Mouse (Mus musculus): ENCODE results near the gene Eya3. TPM values are rescaled to one million over a fixed set of nuclear protein-coding genes. Genes with fewer than 3 reads are reported as not detected.
"Not testable (repeated sequence)": the region's sequence is repeated elsewhere in the genome, so short reads cannot be mapped to it uniquely, and the experiment has no call there.

The Eya3 gene
- total RNA-seq (2021): 10 to 100 TPM; 21.2 to 25.8 TPM
- long read RNA-seq, experiment 1, full-length matches to known transcripts: 2 of 4 reads
- long read RNA-seq, experiment 1, partial matches to known transcripts: 0 of 4 reads
- long read RNA-seq, experiment 1, other reads (novel, unspliced or antisense): 2 of 4 reads
- long read RNA-seq, experiment 2, full-length matches to known transcripts: 1 of 2 reads
- long read RNA-seq, experiment 2, partial matches to known transcripts: 0 of 2 reads
- long read RNA-seq, experiment 2, other reads (novel, unspliced or antisense): 1 of 2 reads

DNA sequence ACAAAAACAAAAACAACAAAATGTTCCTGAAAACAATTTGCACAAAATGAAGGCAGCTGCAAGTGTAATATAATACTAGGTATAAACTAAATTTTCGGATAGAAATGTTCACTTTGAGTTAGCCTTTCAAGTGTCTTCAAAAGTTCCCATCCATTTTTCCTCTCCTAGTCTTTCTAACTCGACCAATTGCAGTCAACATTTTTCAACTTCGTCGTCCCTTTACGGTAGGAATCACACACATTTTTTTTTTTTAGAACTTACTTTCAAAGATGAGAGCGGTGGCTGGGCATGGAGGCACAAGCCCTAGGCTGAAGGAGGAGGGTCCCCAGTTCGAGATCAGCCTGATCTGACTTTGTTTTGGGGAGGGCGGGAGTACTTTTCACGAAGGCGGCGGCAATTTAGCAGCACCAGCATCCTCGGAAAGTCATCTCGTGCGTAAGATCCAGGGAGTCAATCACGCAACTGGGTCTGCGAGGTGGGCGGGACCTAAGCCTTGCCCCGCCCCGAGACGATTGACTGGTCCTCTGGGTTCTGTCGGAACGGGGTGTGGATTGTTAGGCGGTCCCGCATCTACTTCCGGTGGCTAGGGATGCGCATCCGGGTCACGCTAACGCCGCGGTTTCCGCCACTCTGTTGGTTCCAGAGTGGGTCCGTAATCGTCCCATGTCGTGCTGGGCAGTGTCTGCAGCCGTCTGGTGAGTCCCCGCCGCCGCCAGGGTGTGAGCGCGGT is at the start of gene Eya3:
Gene Eya3, plus strand, starts transcription at position 527 of the 730 bp plus-strand sequence.
- peak; percentile 88 to 96 for DNase-seq (ENCODE audit: low spot score in 2 of 2)

DNA sequence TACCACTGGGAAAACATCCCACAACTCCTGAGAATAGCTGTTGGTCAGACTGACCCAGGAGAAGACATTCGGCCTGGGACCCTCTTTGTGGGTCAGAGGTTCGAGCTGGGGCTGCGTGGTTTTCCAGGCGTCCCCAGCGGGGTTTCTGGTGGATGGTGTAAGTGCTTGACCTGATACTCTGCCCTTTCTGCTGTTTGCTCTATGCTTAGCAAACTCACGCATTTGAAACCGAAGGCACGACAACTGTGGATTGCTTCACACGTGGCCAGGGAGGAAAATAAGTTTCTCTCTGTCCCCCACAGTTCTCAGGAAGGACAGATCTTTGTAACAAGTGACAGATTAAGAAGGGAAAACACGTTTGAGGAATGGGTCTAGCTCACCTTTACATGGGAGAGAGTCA is 48.1 kb upstream of the Eya3 start:
- no peak for DNase-seq (ENCODE audit: low spot score in 2 of 2)

DNA sequence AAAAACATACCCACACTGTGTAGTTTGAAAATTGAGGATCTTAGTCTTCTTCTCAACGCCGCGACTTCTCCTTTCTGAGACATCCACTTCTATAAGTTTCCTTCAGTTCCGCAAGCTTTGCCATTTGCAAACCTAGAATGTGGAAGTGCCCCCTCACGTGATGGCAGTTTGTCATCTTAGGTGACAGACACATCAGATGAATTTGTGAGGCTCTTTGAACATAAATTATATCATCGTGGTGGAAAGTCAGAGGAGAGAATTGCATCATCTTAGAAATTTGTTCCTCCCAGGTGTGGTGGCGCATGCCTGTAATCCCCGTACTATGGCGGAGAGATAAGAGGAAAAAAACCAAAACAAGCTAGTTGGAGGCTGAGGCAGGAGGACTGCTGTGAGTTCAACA is 45.8 kb upstream of the Eya3 start:
- DNase-seq (ENCODE audit: low spot score in 2 of 2): peak in 1 of 2 experiments; percentile 20

DNA sequence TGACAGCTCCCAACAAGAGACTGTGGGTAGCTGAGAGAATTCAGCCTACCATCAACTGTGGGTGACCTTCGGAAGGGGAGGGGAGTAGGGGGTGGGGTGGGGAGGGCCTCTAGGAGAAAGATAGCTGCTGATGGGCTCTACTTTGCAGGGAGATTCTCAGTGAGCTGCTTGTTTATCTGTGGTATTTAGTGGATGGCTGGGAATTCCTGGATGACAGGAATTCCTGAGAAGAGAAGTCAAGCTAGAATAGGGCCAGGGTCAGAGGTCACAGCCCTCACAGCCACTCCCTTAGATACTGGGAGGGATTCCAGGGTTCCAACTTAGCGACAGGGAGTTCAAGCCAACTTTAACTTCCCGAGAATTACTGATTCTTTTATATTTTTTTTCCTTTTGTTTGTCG is 44.6 kb upstream of the Eya3 start:
- no peak for DNase-seq (ENCODE audit: low spot score in 2 of 2)

DNA sequence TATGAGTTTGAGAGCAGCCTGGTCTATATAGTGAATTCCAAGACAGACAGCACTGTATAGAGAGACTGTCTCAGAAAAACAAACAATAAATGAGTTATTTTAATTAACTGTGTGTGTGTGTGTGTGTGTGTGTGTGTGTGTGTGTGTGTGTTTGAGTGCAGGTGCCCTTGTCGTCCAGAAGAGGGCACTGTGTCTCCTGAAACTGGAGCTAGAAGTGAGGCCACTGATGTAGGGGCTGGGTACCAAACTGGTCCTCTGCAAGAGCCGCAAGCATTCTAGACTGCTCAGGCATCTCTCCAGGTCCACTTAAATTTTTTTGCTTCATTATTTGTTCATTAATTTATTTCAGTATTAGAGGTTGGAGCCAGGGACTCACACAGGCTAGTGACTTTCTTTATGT is 39.9 kb upstream of the Eya3 start:
- DNase-seq (ENCODE audit: low spot score in 2 of 2): no peak

DNA sequence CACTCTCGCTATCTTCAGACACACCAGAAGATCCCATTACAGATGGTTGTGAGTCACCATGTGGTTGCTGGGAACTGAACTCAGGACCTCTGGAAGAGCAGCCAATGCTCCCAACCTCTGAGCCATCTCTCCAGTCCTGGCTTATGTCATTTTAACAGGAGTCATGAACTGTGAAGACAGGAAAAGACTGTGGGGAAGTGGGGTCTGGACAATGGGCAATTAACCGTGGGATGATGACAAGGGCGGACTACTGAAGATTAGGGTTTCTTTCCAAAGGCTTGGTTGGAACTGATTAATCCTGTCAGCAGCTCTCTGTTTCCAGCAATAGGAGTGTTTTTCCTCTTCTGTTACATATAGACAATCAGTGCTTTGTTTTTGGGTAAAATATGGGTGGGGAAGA is 39.0 kb upstream of the Eya3 start:
- DNase-seq (ENCODE audit: low spot score in 2 of 2): no peak

DNA sequence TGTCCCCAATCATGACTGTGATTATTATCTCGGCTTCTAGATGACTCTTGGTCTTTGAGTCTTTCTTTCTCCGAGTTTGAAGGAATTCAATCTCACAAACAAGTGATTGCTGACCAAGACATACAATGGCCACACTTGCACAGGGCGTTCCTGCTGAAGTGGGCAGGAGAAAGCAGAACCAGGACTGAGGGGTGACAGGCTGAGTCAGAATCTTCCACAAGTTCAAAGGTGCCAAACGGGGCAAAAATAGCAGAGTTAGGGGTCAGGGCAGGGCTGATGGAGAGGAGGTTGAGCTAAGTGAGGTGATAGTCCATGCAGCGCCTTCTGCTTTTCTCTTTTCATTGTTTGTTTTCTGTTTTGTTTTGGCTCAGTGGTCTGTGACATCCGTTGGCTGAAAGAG is 38.3 kb upstream of the Eya3 start:
- no peak for DNase-seq (ENCODE audit: low spot score in 2 of 2)

DNA sequence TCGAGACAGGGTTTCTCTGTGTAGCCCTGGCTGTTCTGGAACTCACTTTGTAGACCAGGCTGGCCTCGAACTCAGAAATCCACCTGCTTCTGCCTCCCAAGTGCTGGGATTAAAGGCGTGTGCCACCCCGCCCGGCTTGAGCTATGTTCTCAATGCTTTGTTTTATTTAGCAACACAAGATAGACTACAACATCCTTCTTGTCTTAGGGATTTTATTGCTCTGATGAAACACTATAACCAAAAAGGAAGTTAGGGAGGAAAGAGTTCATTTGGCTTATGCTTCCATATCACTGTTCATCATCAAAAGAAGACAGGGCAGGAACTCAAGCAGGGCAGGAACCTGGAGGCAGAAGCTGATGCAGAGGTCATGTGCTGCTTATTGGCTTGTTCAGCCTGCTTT is 37.5 kb upstream of the Eya3 start:
- not testable (repeated sequence) for DNase-seq (ENCODE audit: low spot score in 2 of 2)

DNA sequence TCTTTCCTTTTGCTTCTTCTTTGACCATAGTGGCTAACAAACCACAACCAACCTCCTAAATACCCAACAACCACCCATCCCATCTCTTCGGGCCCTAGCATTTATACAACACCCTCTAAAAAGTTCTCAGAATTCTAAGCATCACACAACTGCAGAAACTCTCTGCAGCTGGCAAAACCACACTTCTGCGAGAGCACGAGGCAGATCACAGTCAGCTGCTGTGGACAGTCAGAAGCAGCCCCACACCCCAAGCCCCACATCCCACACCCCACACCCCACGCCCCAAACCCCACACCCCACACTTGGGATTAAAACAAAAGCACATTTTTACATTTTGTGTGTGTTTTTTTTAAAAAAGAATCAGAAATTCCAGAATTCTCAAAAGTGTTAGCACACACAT is 35.3 kb upstream of the Eya3 start:
- no peak for DNase-seq (ENCODE audit: low spot score in 2 of 2)

DNA sequence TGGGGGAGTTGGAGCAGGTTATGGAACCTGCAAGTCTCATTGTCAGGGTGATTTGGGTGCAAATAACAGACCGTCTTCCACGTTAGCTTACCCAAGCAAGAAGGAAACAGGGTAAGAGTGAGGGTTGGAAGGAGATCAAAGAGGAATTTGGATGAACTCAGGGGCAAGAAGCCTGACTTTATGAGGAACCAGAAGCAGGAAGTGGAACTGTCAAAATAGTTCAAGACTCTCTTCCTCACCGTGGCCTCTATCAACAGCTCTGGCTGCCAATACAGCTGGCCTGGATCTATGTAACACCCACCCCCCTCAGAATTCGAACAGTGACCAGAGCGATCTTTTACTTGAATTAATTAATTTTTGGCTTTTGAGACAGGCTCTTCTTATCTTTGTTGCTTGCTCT is 33.0 kb upstream of the Eya3 start:
- no peak for DNase-seq (ENCODE audit: low spot score in 2 of 2)

DNA sequence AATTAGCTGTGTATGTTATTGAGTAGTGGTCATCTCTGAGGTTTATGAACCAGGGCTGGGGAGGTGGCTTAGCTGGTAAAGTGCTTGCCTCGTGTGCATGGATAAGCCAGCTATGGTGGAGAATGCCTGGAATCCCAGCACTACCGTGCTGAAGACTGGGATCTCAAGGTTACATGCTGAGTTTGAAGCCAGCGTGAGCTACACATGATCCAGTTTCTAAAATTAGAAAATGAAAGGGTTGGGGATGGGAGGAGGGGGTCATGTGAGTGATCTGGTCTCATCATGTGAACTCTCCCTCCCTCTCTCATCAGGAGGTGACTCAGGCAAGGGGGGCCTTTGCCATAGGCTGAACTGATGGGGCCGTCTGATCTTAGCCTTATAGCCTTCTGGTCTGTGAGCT is 30.6 kb upstream of the Eya3 start:
- no peak for DNase-seq (ENCODE audit: low spot score in 2 of 2)

DNA sequence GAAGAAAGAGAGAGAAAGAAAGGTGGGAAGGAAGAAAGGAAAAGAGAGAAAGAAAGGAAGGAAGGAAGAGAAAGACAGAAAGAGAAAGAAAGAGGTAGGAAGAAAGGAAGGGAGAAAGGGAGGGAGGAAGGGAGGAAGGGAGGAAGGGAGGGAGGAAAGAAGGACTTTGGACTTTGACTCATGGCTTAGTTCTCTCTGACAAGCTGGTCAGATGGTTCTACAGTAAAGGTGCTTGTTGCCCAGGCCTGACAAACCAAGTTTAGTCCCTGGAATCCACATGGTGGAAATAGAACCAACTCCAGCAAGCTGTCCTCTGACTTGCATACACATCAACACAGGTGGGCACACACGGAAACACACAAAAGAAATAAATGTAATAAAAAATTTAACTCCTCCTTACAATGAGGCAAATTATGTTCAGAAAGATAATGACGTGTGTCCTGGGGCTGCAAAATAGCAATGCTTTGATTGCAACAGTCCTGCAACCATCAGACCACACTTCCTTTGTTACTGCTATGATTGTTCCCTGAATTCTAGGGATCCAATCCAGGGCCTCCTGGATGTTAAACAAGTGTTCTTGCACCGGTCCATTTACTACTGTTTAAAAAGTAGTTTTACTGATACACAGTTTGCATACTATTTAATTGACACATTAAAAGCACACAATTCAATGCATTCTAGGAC is 28.3 kb upstream of the Eya3 start:
- no peak for DNase-seq (ENCODE audit: low spot score in 2 of 2)

DNA sequence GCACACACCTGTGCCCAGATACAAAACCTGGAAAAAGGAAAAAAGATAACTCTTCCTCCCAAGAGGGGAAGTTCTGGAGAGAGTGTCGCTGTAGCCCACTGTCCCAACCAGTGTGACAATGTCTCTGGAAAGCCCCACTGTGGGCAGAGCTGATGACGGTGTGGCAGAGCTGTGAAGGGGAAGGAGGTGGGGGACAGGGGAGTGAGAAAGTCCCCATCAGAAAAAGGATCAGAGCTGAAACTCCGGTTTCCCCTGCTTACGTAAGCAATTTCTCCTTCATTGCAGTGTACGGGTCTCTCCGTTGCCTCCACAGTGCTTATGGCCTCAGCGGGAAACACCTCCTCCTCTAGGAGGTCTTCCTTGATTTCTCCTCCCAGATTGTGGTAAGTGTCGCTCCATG is 27.5 kb upstream of the Eya3 start:
- no peak for DNase-seq (ENCODE audit: low spot score in 2 of 2)

DNA sequence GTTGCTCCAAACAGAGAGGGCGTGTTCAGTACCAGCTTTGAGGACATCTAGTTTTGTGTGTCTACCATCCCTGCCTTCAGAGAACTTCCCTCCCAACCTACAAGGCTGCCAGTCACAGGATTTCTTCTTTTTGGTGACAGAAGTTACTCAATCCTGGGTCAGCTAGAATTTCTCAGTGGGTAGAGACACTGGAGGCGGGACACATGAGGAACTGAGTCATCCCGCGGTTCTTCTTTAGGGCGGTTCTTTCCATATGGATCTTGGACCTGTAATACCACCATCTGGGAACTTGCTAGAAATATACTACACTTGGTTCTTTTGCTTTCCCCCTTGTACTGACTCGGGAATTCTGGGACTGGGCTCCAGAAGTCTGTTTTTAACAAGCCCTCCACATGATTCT is 20.9 kb upstream of the Eya3 start:
- no peak for DNase-seq (ENCODE audit: low spot score in 2 of 2)

DNA sequence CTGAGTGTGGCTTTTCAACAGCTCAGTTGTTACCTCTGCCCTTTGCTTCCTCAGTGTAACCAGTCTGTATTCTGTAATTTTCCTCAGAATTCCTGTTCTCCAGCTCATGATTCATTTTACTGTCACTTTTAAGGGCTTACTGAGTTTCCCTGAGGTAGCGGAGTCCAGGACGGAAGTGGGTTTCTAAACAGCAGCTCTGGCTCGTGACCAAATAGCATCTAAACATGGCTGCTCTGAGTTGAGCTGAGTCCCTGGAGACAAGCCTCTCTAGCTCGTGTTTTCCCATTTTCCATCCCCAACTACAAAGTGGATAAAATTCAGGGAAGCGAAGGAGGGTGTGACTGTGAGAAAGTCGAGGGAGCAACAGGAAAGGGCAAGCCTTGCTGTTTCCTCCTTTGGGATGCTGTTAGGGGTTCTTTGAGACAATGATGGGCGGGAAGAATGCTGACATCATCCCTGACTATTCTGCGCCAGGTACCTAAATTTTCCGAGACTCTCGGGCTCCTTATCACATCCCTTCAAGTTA is 19.9 kb upstream of the Eya3 start:
- DNase-seq (ENCODE audit: low spot score in 2 of 2): no peak

DNA sequence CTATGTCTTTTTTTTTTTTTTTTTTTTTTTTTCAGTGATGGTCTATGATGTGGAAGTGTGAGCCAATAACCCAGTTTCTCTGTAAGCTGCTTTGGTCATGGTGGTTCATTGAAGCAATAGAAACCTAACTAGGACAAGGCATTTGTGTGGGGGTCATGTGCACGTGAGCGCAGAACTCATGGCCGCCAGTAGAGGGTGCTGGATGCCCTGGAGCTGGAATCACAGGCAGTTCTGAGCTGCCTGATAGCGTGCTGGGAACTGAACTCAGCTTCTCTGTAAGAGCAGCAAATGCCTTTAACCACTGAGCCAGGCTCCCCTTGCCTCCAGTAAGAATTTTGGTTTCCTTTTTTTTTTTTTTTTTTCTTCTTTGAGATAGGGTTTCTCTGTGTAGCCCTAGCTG is 18.7 kb upstream of the Eya3 start:
- no peak for DNase-seq (ENCODE audit: low spot score in 2 of 2)

DNA sequence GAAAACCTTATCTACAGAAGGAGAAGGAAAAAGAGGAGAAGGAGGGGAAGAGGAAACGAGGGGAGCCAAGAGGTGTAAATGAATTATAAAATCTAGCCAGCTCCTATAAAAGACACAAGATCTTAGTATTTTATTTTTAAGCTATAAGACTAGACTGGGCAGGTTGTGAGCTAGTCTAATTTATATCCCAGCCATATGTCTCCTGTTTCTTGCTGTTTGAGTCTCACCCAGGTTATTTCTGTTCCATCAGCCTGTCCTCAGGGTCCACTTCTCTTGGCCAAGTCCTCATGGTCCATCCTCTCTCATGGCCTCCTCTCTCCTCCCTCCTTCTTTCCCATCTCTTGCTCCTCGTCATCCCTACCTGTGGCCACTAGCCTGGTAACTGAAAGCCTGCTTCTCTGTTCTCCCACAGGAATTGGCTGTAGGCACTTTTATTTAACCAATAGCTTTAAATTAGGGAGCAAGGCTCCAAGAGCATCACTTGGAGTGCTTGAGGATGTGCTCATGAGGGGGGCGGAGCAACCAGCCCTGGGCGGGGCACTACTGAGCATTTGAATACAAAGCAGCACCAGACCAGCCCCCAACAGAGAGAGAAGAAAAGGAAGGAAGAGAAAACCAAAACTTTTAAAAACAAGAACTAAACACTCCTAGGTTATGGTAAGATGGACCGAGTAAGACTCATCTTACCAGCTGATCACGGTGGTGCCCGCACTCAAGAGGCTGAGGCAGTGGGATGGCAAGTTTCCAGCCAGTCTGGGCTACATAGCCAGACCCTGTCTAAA is 17.3 kb upstream of the Eya3 start:
- DNase-seq (ENCODE audit: low spot score in 2 of 2): no peak

DNA sequence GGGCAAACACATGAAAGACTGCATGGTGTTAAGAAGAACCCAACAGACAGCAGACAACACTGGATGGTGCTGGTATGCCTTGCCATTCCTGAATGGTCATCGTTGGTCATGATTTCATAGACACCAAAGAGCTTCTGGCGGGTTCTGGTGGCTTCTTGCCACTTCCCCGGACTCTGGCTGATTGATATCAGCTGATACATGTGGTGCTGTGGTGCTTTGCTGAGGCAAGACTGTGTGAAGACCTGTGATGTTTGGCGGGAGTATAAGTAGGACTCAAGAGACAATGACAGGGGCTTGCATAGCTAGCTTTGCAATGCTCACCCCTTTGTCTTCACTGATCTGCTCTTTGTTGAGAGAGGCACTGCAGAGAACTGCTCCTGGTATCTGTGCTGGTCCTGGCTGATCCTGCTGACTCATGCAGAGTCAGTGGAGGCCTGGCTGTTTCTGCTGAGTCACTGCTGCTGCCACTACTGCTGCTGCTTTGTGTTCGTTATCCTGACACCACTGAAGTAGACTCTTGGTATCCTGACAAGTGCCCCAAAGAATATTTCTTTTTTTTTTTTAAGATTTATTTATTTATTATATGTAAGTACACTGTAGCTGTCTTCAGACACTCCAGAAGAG is 14.6 kb upstream of the Eya3 start:
- DNase-seq (ENCODE audit: low spot score in 2 of 2): no peak

DNA sequence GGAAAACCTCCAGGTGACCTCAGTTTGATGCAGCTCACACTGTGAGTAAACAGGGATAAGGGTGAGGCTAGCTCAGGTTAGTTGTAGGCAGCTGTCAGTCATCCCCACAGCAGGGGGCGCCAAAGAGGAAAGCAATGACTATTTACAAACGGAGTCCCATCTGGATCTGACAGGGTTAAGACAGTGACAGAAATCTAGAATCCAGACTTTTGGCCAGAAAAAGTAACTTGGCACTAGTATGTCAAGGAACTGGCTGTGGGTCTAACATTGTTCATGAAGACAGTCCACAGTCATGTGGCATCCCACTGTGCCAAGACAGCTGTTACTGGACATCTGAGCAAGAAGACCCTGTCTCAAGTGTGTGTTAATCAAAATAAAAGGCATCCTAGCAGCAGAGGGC is 10.0 kb upstream of the Eya3 start:
- no peak for DNase-seq (ENCODE audit: low spot score in 2 of 2)

DNA sequence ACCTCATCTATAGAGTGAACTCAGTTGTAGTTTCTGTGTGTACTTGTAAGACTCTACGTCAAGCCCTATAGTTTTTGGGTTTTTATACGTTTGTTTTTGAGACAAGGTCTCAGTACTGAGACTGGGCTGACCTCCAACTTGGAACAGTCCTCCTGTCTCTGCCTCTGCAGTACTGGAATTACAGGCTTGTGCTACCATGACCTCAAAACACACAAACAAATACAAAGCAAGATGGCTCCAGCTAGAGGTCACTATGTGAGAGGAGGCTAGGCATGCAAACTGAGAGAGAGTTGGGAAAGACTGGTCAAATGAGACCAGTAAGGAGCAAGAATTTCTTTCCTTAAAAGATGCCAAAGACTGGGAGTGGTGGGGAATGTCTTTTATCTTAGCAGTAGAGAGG is 2.8 kb upstream of the Eya3 start:
- DNase-seq (ENCODE audit: low spot score in 2 of 2): no peak

DNA sequence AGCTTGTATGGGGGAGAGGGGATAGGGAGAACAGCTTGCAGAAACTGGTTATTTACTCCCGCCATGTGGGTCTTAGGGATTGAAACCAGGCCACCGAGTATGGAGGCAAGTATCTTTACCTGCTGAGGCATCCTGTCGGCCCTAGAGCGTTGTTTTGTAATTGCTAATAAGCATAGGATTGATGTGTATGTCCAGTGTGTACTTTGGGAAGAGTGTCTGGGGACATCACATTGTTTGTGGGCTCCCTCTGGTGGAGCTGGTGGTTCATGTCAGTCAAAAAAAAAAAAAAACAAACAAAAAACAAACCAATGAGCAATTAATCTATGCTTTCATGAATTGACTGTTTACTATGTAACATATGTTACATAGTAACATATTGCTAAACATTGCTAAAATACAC is 2.2 kb upstream of the Eya3 start:
- peak in 1 of 2 experiments; percentile 30 for DNase-seq (ENCODE audit: low spot score in 2 of 2)

Measured in layer of hippocampus, postnatal 14 days (tissue).